Mouse (Mus musculus): ENCODE results near the gene Nod2. TPM values are rescaled to one million over a fixed set of nuclear protein-coding genes. Genes with fewer than 3 reads are reported as not detected.

Nod2 gene
- total RNA-seq (2023), result 1 to 10 TPM; 4.9 to 6.3 TPM

DNA sequence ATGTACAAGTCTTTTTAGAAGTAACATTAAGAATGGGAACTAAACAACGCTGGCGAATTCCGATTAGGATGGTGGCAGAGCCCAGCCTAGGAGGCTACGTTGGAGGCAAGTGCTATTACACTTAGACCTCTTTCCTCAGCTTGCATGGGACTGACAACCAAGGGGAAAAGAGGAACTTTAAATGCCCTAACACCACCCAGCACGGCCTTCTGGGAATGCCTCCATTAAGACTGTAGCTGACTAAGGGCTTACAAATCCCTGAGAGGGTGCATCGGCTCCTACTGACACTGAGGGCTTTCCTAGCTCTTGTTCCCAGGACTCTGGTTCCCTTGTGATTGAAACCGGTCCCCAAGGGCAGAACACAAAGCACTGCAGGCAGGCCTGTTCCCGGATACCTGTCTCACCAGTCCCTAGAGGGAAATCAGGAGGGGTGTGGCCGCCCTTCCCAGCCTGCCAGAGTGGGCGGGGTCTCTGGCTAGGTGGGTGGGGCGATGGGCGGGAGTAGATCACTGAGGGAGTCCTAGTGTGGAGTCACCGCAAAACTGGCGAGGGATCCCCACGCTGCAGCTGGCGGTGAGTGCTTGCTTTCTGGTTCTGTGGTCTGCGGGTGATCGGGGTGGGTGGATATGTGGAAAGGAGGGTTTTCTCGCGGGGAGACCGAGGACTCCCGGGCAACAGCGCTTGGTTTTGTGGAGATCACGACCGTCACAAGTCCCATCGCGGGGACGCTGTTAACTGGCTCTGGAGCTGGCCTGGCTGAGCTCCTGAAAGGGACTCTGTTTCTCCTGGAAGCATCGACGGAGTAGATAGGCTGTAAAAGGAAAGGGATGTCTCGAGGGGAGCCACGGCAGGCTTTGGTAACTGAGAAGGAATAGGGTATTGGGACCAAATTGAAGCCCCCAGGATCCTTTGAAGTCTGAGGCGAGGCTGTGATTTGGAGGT is at the start of gene Nod2:
TSS of gene Nod2 (plus strand) at position 479 of the 942 bp plus-strand sequence.

DNA sequence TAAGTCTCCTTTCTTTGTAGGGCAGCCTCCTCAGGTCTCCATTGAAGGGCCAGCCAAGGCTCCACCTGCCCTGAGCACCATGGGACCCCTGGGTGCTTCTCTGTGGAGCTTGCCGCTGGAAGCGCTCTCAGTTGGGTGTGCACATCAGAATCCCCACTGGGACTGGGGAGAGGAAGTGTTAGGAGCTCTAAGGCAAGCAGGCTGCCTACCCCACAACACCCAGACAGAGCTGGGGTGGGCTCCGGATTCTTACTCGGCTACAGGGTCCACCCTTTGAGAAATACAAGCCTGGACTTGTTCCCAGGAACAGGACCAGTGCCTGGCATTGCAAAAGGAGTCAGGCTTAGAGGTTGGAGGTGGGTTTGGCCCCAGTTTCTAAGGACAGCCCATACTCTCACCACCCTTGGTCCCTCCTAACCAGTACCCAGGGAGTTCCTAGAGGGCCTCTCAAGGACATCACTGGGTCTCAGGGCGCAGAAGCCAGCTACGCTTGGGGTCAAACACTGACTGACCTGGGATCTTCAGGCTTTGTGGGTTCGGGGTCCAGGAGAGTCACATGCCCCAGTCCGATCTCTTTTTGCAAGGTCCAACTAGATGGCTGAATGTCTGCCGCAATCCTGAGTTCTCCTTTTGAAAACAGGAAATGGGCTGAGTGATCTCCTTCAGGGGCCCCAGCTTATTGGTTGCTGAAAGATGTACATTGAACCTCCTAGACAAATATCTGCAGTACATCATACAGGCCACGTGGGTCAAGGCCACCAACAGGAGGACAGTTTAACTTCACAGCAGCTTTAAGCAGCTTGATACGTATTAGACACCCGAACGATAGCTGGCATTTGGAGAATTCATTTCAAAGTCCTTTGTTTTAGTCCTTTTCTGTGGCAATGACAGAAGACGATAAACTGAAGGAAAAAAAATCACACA is 11.4 kb upstream of the Nod2 start, which contains the start of gene Snx20:
TSS of gene Snx20 (minus strand) at position 655 of the 924 bp plus-strand sequence.

DNA sequence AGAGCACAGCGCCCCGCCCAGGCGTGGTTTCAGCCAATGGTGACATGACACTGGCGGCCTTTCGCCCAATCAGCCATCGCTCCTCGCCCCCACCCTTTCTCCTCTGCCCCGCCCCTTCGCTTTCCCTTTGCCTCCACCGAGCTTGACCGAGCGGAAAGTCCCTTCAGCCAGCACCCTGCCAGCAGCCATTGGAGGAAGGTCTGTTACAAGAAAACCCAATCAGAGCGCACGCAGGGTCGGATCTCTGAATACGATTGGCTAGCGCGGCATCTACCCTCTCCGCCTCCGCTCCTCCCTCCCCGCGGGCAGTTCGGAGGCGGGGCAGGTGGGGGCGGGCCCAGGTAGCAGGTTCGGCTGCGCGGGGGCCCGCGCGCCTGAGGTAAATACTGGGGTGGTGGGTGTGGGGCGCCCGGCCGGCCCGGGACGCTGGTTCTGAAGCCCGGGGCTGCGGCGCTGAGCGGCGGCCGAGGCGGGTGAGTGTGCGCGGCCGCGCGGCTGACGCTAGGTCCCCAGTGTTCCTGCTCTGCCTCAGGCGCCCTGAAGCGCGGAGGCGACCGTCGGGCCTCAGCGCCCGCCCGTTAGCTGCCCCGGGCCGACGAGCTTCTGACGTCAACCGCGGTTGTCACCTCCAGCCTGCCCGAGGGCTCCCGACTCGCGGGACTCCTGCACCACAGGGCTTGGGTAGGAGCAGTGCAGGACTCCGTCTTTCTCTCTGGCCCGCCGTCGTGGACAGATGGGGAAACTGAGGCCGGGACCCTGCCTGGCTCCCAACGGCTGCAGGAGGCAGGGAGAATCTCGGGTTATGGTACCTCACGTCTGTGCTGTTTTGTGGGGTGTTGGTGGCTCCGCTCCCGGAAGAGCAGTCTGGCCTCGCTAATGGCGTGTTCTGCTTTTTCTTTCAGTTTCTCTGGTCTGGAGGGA is 49.9 kb downstream of the Nod2 start, which contains the start of gene Cyld:
TSS of gene Cyld (plus strand) at position 308 of the 921 bp plus-strand sequence.

Other genes starting within 250 kb of the Nod2 start
- not detected for gene Nkd1, start 126.0 kb upstream of the Nod2 start, total RNA-seq (2023)
- gene Snx20, start 11.2 kb upstream of the Nod2 start, total RNA-seq (2023), result 100 to 1,000 TPM; 110 to 113 TPM
- gene Cyld, start 49.7 kb downstream of the Nod2 start, total RNA-seq (2023), result 100 to 1,000 TPM; 104 to 113 TPM

All from B cell, adult 67 days (primary cell).